Mouse (Mus musculus) CH12.LX (cell line): ENCODE data around the gene Ppp1r14b. TPM values are rescaled to one million over a fixed set of nuclear protein-coding genes. Genes with fewer than 3 reads are reported as not detected.

Experiments used
- DNase-seq: peaks from one replicate; pipeline ENCODE4 v3.0.0-alpha.2; 2013; ENCODE audit errors: extremely low read depth
- H3K27ac ChIP-seq: 2 replicates; pipeline ENCODE4 v1.5.1; 2012; ENCODE audit warnings: low read depth, mild to moderate bottlenecking, control low read depth, moderate library complexity; ENCODE audit not compliant: insufficient read depth
- H3K27me3 ChIP-seq: replicated peaks from 2 replicates; pipeline ENCODE3; 2012; ENCODE audit warnings: inconsistent platforms
- H3K36me3 ChIP-seq, 2 experiments: replicated peaks in 1 of 2; 2 replicates each; pipeline versions ENCODE3 to v1.6.1; 2012; ENCODE audit warnings: inconsistent platforms in 1 of 2, low read length in 1 of 2, mild to moderate bottlenecking in 1 of 2, mixed read lengths in 1 of 2, moderate library complexity in 1 of 2; ENCODE audit not compliant: control insufficient read depth in 1 of 2, insufficient read depth in 1 of 2
- H3K4me1 ChIP-seq, 2 experiments: 2 replicates each; pipeline ENCODE4 v1.6.1; 2012; ENCODE audit warnings: inconsistent platforms in 1 of 2, moderate library complexity in 1 of 2; ENCODE audit not compliant: insufficient read depth in 2 of 2, control insufficient read depth in 1 of 2
- H3K4me2 ChIP-seq: 2 replicates; pipeline ENCODE4 v1.6.1; 2012; ENCODE audit warnings: low read depth, mild to moderate bottlenecking, control low read depth; ENCODE audit not compliant: poor library complexity, insufficient read depth, severe bottlenecking
- H3K4me3 ChIP-seq, 3 experiments: fragments of 150-350 bp in 1 of 3; sonication (generic) in 1 of 3; replicated peaks in 1 of 3; 2 replicates each; pipeline versions ENCODE3 to v1.5.1; 2011 to 2012; ENCODE audit warnings: low read depth in 2 of 3, low read length in 2 of 3, mild to moderate bottlenecking in 2 of 3, moderate library complexity in 2 of 3, control low read depth in 1 of 3, improper control_type of control experiment in 1 of 3, inconsistent platforms in 1 of 3, mixed read lengths in 1 of 3; ENCODE audit not compliant: poor library complexity in 1 of 3
- H3K79me2 ChIP-seq: replicated peaks from 2 replicates; pipeline ENCODE4 v1.6.1; 2012; ENCODE audit warnings: mild to moderate bottlenecking, moderate library complexity; ENCODE audit not compliant: control insufficient read depth, poor library complexity, insufficient read depth, severe bottlenecking; ENCODE audit errors: extremely low read depth
- H3K9ac ChIP-seq: 2 replicates; pipeline ENCODE4 v1.6.1; 2012; ENCODE audit warnings: low read depth, mild to moderate bottlenecking, control low read depth, moderate library complexity; ENCODE audit not compliant: insufficient read depth
- H3K9me3 ChIP-seq: replicated peaks from 2 replicates; pipeline ENCODE3; 2012; ENCODE audit warnings: low read length, inconsistent platforms, mixed read lengths
- BHLHE40 ChIP-seq: IDR thresholded peaks from 2 replicates; pipeline ENCODE4 v1.6.1; 2011; ENCODE audit warnings: mild to moderate bottlenecking, low read depth, low read length, improper control_type of control experiment
- CHD1 ChIP-seq: IDR thresholded peaks from 2 replicates; pipeline ENCODE4 v1.6.1; 2012; ENCODE audit warnings: low read depth, low read length, improper control_type of control experiment, inconsistent platforms
- ELF1 ChIP-seq: IDR thresholded peaks from 2 replicates; pipeline ENCODE4 v1.6.1; 2014; ENCODE audit warnings: low read depth, mild to moderate bottlenecking, inconsistent platforms, low read length, improper control_type of control experiment
- ETS1 ChIP-seq: conservative IDR thresholded peaks from 2 replicates; pipeline ENCODE4 v1.6.1; 2012; ENCODE audit warnings: low read depth, mild to moderate bottlenecking, inconsistent platforms, low read length, improper control_type of control experiment, moderate library complexity
- GABPA ChIP-seq: IDR thresholded peaks from 2 replicates; pipeline ENCODE4 v1.6.1; 2012; ENCODE audit warnings: low read depth, low read length, improper control_type of control experiment, inconsistent platforms; ENCODE audit not compliant: insufficient replicate concordance
- JUN ChIP-seq: IDR thresholded peaks from 2 replicates; pipeline ENCODE4 v1.6.1; 2011; ENCODE audit warnings: low read depth, mild to moderate bottlenecking, low read length, improper control_type of control experiment, moderate library complexity; ENCODE audit not compliant: insufficient read depth
- KAT2A ChIP-seq: IDR thresholded peaks from 2 replicates; pipeline ENCODE4 v1.6.1; 2012; ENCODE audit warnings: low read length, improper control_type of control experiment, inconsistent platforms; ENCODE audit not compliant: insufficient replicate concordance
- MAZ ChIP-seq: IDR thresholded peaks from 2 replicates; pipeline ENCODE4 v1.6.1; 2012; ENCODE audit warnings: low read depth, mild to moderate bottlenecking, inconsistent platforms, low read length, improper control_type of control experiment, moderate library complexity
- MEF2A ChIP-seq: IDR thresholded peaks from 2 replicates; pipeline ENCODE4 v1.6.1; 2014; ENCODE audit warnings: low read depth, mild to moderate bottlenecking, inconsistent platforms, low read length, improper control_type of control experiment, borderline replicate concordance
- MXI1 ChIP-seq: IDR thresholded peaks from 2 replicates; pipeline ENCODE4 v1.6.1; 2011; ENCODE audit warnings: mild to moderate bottlenecking, low read depth, low read length, improper control_type of control experiment
- NELFE ChIP-seq: IDR thresholded peaks from 2 replicates; pipeline ENCODE4 v1.6.1; 2011; ENCODE audit warnings: low read depth, low read length, improper control_type of control experiment
- PAX5 ChIP-seq: IDR thresholded peaks from 2 replicates; pipeline ENCODE4 v1.6.1; 2012; ENCODE audit warnings: low read length, inconsistent platforms, mixed read lengths
- RAD21 ChIP-seq: IDR thresholded peaks from 2 replicates; pipeline ENCODE4 v1.6.1; 2011; ENCODE audit warnings: low read depth, mild to moderate bottlenecking, low read length, improper control_type of control experiment, moderate library complexity
- RCOR1 ChIP-seq: conservative IDR thresholded peaks from 2 replicates; pipeline ENCODE4 v1.6.1; 2012; ENCODE audit warnings: low read depth, mild to moderate bottlenecking, inconsistent platforms, low read length, improper control_type of control experiment
- TBP ChIP-seq: conservative IDR thresholded peaks from 2 replicates; pipeline ENCODE4 v1.6.1; 2011; ENCODE audit warnings: low read depth, low read length, improper control_type of control experiment
- TCF12 ChIP-seq: IDR thresholded peaks from 2 replicates; pipeline ENCODE4 v1.6.1; 2014; ENCODE audit warnings: low read depth, mild to moderate bottlenecking, inconsistent platforms, low read length, improper control_type of control experiment
- UBTF ChIP-seq: IDR thresholded peaks from 2 replicates; pipeline ENCODE4 v1.6.1; 2012; ENCODE audit warnings: low read depth, mild to moderate bottlenecking, inconsistent platforms, low read length, improper control_type of control experiment, moderate library complexity
- USF1 ChIP-seq: IDR thresholded peaks from 2 replicates; pipeline ENCODE4 v1.6.1; 2014; ENCODE audit warnings: low read depth, mild to moderate bottlenecking, inconsistent platforms, low read length, improper control_type of control experiment
- USF2 ChIP-seq: conservative IDR thresholded peaks from 2 replicates; pipeline ENCODE4 v1.6.1; 2011; ENCODE audit warnings: low read depth, low read length, improper control_type of control experiment
- ZC3H11A ChIP-seq: IDR thresholded peaks from 2 replicates; pipeline ENCODE4 v1.6.1; 2012; ENCODE audit warnings: low read depth, mild to moderate bottlenecking, inconsistent platforms, low read length, improper control_type of control experiment
- ZKSCAN1 ChIP-seq: IDR thresholded peaks from 2 replicates; pipeline ENCODE4 v1.6.1; 2012; ENCODE audit warnings: low read depth, inconsistent platforms, low read length, improper control_type of control experiment, borderline replicate concordance
- ZNF384 ChIP-seq: IDR thresholded peaks from 2 replicates; pipeline ENCODE4 v1.6.1; 2012; ENCODE audit warnings: low read depth, low read length, improper control_type of control experiment, inconsistent platforms
- dilution Hi-C: fragments of 300-500 bp; cut with MboI; formaldehyde crosslinking; loops from 2 replicates; pipeline ENCODE4 v1.14.3; 2020; ENCODE audit warnings: low sequenced_read_pairs; ENCODE audit not compliant: extremely low pct_unique_long_range_greater_than_20kb, extremely low pct_ligation_motif_present
- in situ Hi-C: fragments of 300-500 bp; cut with MboI; formaldehyde crosslinking; loops from 3 replicates; pipeline ENCODE4 v1.14.3; 2019; ENCODE audit warnings: low sequenced_read_pairs, low pct_ligation_motif_present, low pct_unique_long_range_greater_than_20kb, mixed read lengths
- polyA plus RNA-seq: library from polyadenylated mRNA; unstranded; fragments of >175 nt; gene quantifications from 2 replicates; pipeline ENCODE4 v1.2.1, GENCODE M21; 2012; ENCODE audit warnings: low read depth; ENCODE audit not compliant: insufficient read length
- total RNA-seq, 2 experiments: library from RNA; depleted of rRNA; stranded (reverse); fragments of 300-350 nt in 1 of 2; fragments of >200 nt in 1 of 2; gene quantifications; 2 replicates each; pipeline ENCODE4 v1.2.3; 2012 to 2014

Ppp1r14b gene
- total and polyA plus RNA-seq, 3 experiments = 167 to 256 (median 241) TPM

GRCm38 (mm10) chr19:6985300-6985699 lies 10.5 kb downstream of the Ppp1r14b start:
- in situ Hi-C loops = no loop called here
- H3K79me2 ChIP-seq = no peaks in the 10 kb centered on the region
- H3K4me2 ChIP-seq = no peak overlapping the region
- no peak for DNase-seq
- no peak overlapping the region for H3K9ac ChIP-seq
- peaks cover 15 to 50% of the 10 kb centered on the region in 2 experiments for H3K36me3 ChIP-seq
- no peaks in the 10 kb centered on the region for H3K27me3 ChIP-seq
- no peaks in the 10 kb centered on the region for H3K9me3 ChIP-seq
- peaks cover 11 to 32% of the 10 kb centered on the region in 2 experiments for H3K4me1 ChIP-seq
- no peak overlapping the region for H3K27ac ChIP-seq
- no peak overlapping the region for H3K4me3 ChIP-seq
- dilution Hi-C loops = no loop called here
- TF ChIP-seq MEF2A (no peak), ZC3H11A (no peak), CHD1 (no peak), ELF1 (no peak), GABPA (no peak), UBTF (no peak), TCF12 (no peak), TBP (no peak), PAX5 (no peak), NELFE (no peak), ZNF384 (no peak)

- peak overlapping the region; percentile 64; the same call in 1 of the 2 replicates for H3K9ac ChIP-seq
- DNase-seq = no peak
- H3K36me3 ChIP-seq = peaks cover 15 to 50% of the 10 kb centered on the region in 2 experiments
- dilution Hi-C loops = no loop called here
- no peaks in the 10 kb centered on the region for H3K27me3 ChIP-seq
- no peak for TF ChIP-seq JUN
- TF ChIP-seq KAT2A = no peak
- TF ChIP-seq USF1 = no peak
- TF ChIP-seq ETS1 = no peak
- TF ChIP-seq PAX5 = no peak
- TF ChIP-seq BHLHE40 = no peak
- TF ChIP-seq MAZ = no peak
- TF ChIP-seq RCOR1 = no peak
- no peak for TF ChIP-seq ZKSCAN1
- TF ChIP-seq USF2 = no peak
- no peak for TF ChIP-seq MXI1
- no peak for TF ChIP-seq RAD21
- H3K4me1 ChIP-seq = peaks cover 11 to 28% of the 10 kb centered on the region in 2 experiments
- peak overlapping the region; percentile 73 to 81 (median 76) for H3K4me3 ChIP-seq
- no peak overlapping the region for H3K27ac ChIP-seq
- in situ Hi-C loops = no loop called here
- peak overlapping the region; percentile 53 for H3K4me2 ChIP-seq
- no peaks in the 10 kb centered on the region for H3K9me3 ChIP-seq
- no peaks in the 10 kb centered on the region for H3K79me2 ChIP-seq
These were observed 11.4 kb downstream of the Ppp1r14b start for GRCm38 (mm10) chr19:6985951-6986708.
